Mouse (Mus musculus) forebrain, embryonic 16.5 days (tissue): Measurements from ENCODE around the gene Serpina3c. TPM values are rescaled to one million over a fixed set of nuclear protein-coding genes. Genes with fewer than 3 reads are reported as not detected.

ENCODE experiments used
- ATAC-seq: fragments of 200-750 bp; cut with Nextera tagmentation; 2 replicates; pipeline ENCODE4 v1.8.0; 2017; ENCODE audit warnings: mild to moderate bottlenecking, moderate library complexity
- H3K27ac ChIP-seq: fragments of 300-500 bp; sonication (generic); 2 replicates; pipeline ENCODE4 v1.5.1; 2014; ENCODE audit warnings: low read length, control low read depth
- H3K27me3 ChIP-seq: fragments of 300-500 bp; sonication (generic); replicated peaks from 2 replicates; pipeline ENCODE4 v1.6.1; 2014; ENCODE audit warnings: low read length; ENCODE audit not compliant: control insufficient read depth, insufficient read depth
- H3K36me3 ChIP-seq: fragments of 300-500 bp; sonication (generic); 2 replicates; pipeline ENCODE4 v1.6.1; 2014; ENCODE audit not compliant: control insufficient read depth, insufficient read depth
- H3K4me1 ChIP-seq: fragments of 300-500 bp; sonication (generic); replicated peaks from 2 replicates; pipeline ENCODE4 v1.6.1; 2014; ENCODE audit warnings: low read length; ENCODE audit not compliant: control insufficient read depth, insufficient read depth
- H3K4me2 ChIP-seq: fragments of 300-500 bp; sonication (generic); 2 replicates; pipeline ENCODE4 v1.6.1; 2014; ENCODE audit warnings: mild to moderate bottlenecking, low read length, control low read depth
- H3K4me3 ChIP-seq: fragments of 300-500 bp; sonication (generic); replicated peaks from 2 replicates; pipeline ENCODE4 v1.5.1; 2014; ENCODE audit warnings: mild to moderate bottlenecking, low read length, control low read depth
- H3K9ac ChIP-seq: fragments of 300-500 bp; sonication (generic); replicated peaks from 2 replicates; pipeline ENCODE4 v1.6.1; 2014; ENCODE audit warnings: low read depth, low read length, control low read depth
- H3K9me3 ChIP-seq: fragments of 300-500 bp; sonication (generic); 2 replicates; pipeline ENCODE4 v1.6.1; 2016; ENCODE audit warnings: low read length; ENCODE audit not compliant: control insufficient read depth
- WGBS: fragments of 180-500 bp; shearing (Covaris S2); extraction: QIAGEN DNeasy Blood & Tissue Kit; methylation state at CpG from one replicate; pipeline ENCODE4 v1.1.7; 2014; 5-methylcytosine and 5-hydroxymethylcytosine counted together
- polyA plus RNA-seq: library from polyadenylated mRNA; unstranded; fragments of >200 nt; fragmentation: Nextera tagmentation; extraction: Ambion mirVana; gene quantifications from 2 replicates; pipeline ENCODE4 v1.2.1, GENCODE M21; 2015

Gene Serpina3c
- polyA plus RNA-seq, 1 experiment from 2014 or later, result not detected

DNA sequence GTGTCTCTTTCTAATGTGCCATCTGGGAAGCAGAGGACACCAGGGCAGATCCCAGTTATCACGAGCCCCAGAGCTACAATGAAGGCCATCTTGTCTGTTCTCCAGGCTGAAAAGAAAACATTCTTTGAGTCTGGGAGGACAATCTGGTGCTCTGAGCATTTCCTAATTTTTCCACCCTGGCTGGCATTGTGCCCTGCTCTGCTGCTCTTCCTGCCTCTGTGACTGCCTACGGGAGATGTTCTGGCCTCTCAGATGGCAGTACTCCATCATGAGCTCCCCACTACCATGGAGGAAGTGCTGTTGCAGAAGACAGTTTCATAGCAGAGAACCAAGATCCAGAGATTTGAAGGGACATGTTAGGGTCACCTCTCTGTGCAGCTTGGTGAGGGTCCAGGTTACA lies 1.7 kb downstream of the Serpina3c start:
- Histone ChIP-seq H3K36me3 (no peaks in the 10 kb centered on the region), H3K27ac (no peak overlapping the region), H3K4me2 (no peak overlapping the region), H3K4me3 (no peak overlapping the region), H3K9me3 (no peaks in the 10 kb centered on the region), H3K27me3 (no peaks in the 10 kb centered on the region), H3K4me1 (no peaks in the 10 kb centered on the region), H3K9ac (no peak overlapping the region)
- ATAC-seq, result no peak
- 89% methylated on average over 2 of the region's 2 CpGs for WGBS

DNA sequence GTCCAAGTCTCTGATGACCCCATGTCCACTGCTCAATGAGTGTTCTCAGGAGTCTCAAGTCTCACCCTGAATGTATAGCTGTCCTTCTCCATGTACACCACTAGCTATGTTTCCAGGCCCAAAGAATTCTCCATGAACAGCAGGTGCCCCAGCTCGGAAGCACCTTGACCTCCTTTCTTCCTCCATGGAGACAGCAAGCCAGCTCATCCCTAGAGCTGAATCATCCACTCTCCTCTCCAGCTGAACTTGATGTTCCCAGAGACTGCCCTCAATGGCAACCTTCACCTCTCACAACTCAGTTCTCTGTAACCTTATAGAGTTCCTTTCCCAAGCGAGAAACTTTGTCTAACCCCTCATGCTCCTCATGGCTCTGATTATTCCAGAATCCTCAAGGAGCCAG lies 8.1 kb downstream of the Serpina3c start:
- Histone ChIP-seq H3K9ac (no peak overlapping the region), H3K9me3 (no peaks in the 10 kb centered on the region), H3K4me2 (no peak overlapping the region), H3K27me3 (no peaks in the 10 kb centered on the region), H3K4me3 (no peak overlapping the region), H3K27ac (no peak overlapping the region), H3K4me1 (no peaks in the 10 kb centered on the region), H3K36me3 (no peaks in the 10 kb centered on the region)
- 72% methylated on average over 2 of the region's 2 CpGs for WGBS
- ATAC-seq, result no peak

- Histone ChIP-seq H3K27me3 (no peaks in the 10 kb centered on the region), H3K9ac (no peak overlapping the region), H3K36me3 (no peaks in the 10 kb centered on the region), H3K9me3 (no peaks in the 10 kb centered on the region), H3K4me3 (no peak overlapping the region), H3K4me2 (no peak overlapping the region), H3K4me1 (no peaks in the 10 kb centered on the region), H3K27ac (no peak overlapping the region)
- 69% methylated on average over 1 of the region's 1 CpGs for WGBS
- ATAC-seq, result no peak
These were observed 10.4 kb downstream of the Serpina3c start for GRCm38 (mm10) chr12:104143286-104143685.

DNA sequence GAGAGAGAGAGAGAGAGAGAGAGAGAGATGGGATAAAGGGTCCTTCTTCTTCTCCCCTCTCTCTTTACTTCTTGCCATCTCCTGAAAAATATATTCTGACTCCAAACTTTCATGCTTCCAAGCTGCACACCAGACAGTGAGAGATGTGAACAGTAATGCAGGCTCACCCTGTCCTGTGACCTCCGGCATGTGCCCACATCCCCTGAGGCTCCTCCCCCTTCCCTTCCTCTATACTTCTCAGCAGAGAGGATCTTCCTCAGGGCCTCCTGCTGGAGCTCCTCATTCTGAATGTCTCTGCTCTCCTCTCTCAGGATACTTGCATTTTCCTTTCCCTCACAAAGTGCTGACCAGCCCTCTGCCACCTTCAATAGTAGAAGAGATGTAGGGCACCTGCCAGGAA lies 11.2 kb downstream of the Serpina3c start:
- Histone ChIP-seq H3K27me3 (no peaks in the 10 kb centered on the region), H3K27ac (no peak overlapping the region), H3K4me2 (no peak overlapping the region), H3K4me3 (no peak overlapping the region), H3K9me3 (no peaks in the 10 kb centered on the region), H3K4me1 (no peaks in the 10 kb centered on the region), H3K9ac (no peak overlapping the region), H3K36me3 (no peaks in the 10 kb centered on the region)
- ATAC-seq, result no peak
- whole genome bisulfite sequencing, result 73% methylated on average over 1 of the region's 1 CpGs

GRCm38 (mm10) chr12:104141506-104141905 lies 12.2 kb downstream of the Serpina3c start:
- Histone ChIP-seq H3K27me3 (no peaks in the 10 kb centered on the region), H3K36me3 (no peaks in the 10 kb centered on the region), H3K4me3 (no peak overlapping the region), H3K9ac (no peak overlapping the region), H3K9me3 (no peaks in the 10 kb centered on the region), H3K4me1 (no peaks in the 10 kb centered on the region), H3K4me2 (no peak overlapping the region), H3K27ac (no peak overlapping the region)
- WGBS, result 83% methylated on average over 1 of the region's 1 CpGs
- no peak for ATAC-seq

DNA sequence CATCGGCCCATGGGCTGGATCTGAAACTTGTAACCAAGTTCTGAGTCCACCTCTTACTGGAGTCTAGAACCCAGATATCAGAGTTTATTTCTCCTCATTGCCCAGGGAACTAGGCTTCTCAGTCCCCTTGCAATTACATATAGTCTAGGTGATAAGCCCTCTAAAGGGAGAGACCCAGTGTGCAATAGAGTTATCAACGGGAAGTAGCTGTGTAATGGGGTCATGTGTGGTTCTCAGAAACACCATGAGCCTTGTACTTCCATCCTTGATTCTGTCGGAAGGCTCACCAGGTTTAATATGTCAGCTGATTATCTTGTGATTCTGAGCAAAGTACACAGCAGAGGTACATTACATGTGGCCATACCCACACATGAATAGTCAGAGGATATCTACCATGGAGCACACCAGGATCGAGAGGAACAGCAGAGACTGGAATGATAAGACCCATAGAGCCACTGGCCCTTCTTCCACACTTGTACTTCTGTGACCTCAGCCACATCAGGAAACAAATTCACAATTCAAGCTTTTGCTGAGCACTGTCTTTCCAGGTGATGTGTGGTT lies 13.0 kb downstream of the Serpina3c start:
- Histone ChIP-seq H3K27ac (no peak overlapping the region), H3K36me3 (no peaks in the 10 kb centered on the region), H3K4me1 (no peaks in the 10 kb centered on the region), H3K4me3 (no peak overlapping the region), H3K27me3 (no peaks in the 10 kb centered on the region), H3K9ac (no peak overlapping the region), H3K9me3 (no peaks in the 10 kb centered on the region), H3K4me2 (no peak overlapping the region)
- no peak for ATAC-seq
- 91% methylated on average over 4 of the region's 4 CpGs for WGBS

- no peak for ATAC-seq
- 82% methylated on average over 2 of the region's 2 CpGs for WGBS
- Histone ChIP-seq H3K27me3 (no peaks in the 10 kb centered on the region), H3K27ac (no peak overlapping the region), H3K4me3 (no peak overlapping the region), H3K9me3 (no peaks in the 10 kb centered on the region), H3K36me3 (no peaks in the 10 kb centered on the region), H3K4me1 (no peaks in the 10 kb centered on the region), H3K4me2 (no peak overlapping the region), H3K9ac (no peak overlapping the region)
These were observed 15.5 kb downstream of the Serpina3c start for GRCm38 (mm10) chr12:104138216-104138615.

DNA sequence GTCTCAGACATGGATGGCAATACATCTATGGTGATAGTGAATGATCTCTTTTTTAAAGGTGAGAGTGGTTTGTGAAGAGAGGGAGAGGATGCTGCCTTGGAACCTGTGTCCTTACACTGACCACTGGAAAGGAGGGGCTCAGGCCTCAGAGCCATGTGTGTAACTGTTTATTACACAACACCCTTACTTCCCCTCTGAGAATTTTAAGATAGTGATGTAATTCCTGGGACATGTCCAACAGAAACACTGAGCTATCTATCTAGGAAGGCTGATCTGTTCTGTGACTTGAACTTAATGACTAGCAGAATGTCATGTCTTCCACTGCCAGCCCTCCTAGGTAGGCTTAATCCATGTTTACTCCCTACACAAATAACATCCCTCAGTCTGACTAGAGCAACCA lies 22.6 kb downstream of the Serpina3c start:
- Histone ChIP-seq H3K4me3 (no peak overlapping the region), H3K4me2 (no peak overlapping the region), H3K36me3 (no peaks in the 10 kb centered on the region), H3K27me3 (no peaks in the 10 kb centered on the region), H3K4me1 (no peaks in the 10 kb centered on the region), H3K27ac (no peak overlapping the region), H3K9ac (no peak overlapping the region), H3K9me3 (no peaks in the 10 kb centered on the region)
- no peak for ATAC-seq

DNA sequence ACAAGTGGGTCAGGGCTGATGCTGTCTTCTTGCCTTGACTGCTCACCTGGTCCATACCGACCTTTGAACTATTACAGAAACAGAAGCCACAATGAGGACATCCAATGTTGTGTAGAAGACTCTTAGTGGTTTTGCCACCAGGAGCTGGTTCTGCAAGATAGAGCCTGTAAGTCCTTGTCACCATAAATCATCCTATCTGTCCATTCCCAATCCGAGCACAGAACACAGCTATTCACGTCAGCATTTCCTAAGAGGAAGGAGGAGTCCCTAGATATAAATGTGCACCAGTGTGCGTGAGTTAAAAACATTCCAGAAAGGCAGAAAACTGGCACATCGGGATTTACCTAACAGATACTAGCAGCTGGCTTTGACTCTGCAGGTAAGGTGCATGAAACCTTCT lies 26.0 kb downstream of the Serpina3c start, which contains the start of gene Serpina3b:
Gene Serpina3b (plus strand): TSS at position 301 of the 400 bp plus-strand sequence.
- Histone ChIP-seq H3K36me3 (no peaks in the 10 kb centered on the region), H3K27me3 (no peaks in the 10 kb centered on the region), H3K4me1 (no peaks in the 10 kb centered on the region), H3K9me3 (no peaks in the 10 kb centered on the region), H3K4me2 (no peak within 1 kb of the TSS), H3K4me3 (no peak within 1 kb of the TSS), H3K9ac (no peak within 1 kb of the TSS), H3K27ac (no peak within 1 kb of the TSS)
- ATAC-seq, result no peak
- 87% methylated on average over 5 of the region's 5 CpGs for WGBS

DNA sequence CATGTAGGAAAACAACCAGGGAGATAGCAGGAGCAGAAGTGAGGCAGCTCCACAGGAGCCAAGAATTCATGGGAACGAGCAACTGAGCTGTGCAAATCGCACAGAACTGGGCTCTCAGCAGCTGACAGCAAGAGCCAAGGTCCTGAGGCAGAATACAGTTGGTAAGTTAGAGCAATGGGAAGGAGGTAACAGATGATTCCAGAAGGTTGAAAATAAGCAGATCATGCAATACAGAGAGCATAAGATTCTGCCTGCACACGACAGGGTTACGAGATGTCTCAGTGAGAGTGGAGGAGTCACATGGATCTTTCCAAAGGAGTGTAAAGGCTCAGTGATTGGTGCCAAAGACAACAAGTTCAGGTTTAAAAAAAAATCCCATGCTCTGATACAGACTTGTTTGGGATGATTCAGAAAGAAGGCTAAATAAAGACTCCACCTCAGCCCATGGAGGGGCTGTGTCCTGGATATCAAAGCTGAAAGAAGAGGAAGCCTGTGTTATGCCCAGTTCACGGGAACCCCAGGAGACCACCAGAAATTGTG lies 28.6 kb downstream of the Serpina3c start:
- no peak for ATAC-seq
- Histone ChIP-seq H3K4me3 (no peak overlapping the region), H3K4me2 (no peak overlapping the region), H3K27me3 (no peaks in the 10 kb centered on the region), H3K9ac (no peak overlapping the region), H3K36me3 (no peaks in the 10 kb centered on the region), H3K4me1 (no peaks in the 10 kb centered on the region), H3K9me3 (no peaks in the 10 kb centered on the region), H3K27ac (no peak overlapping the region)
- WGBS, result 91% methylated on average over 5 of the region's 5 CpGs
